Mouse (Mus musculus): ENCODE measurements at regions not wholly inside any gene's neighbourhood (a gene's known extent, or its start where the extent isn't known, plus 50 kb on each side); places are given as distances from the start of the nearest gene placed in this dataset.

- no peak for TF ChIP-seq CTCF (IDR thresholded peaks at IDR 0.05; ENCODE audit: low read depth)
- TF ChIP-seq EP300 (IDR thresholded peaks at IDR 0.05; ENCODE audit: low read depth), result no peak
Measured at GRCm38 (mm10) chr7:145043455-145044149, 103.9 kb upstream of the Ccnd1 start.

Data from liver, postnatal 0 days (tissue).